Mouse (Mus musculus): ENCODE data around the gene Gm9125.
"Not testable (repeated sequence)": the region's sequence is repeated elsewhere in the genome, so short reads cannot be mapped to it uniquely, and the experiment has no call there.

The Gm9125 gene

GRCm38 (mm10) chr3:94054785-94055184 is at the start of gene Gm9125:
Gene Gm9125 (minus strand): TSS chr3:94054885.
- not testable (repeated sequence) for DNase-seq (ENCODE audit: low spot score in 2 of 2)

- not testable (repeated sequence) for DNase-seq (ENCODE audit: low spot score in 2 of 2)
These were observed 17.9 kb upstream of the Gm9125 start, which contains the start of gene Gm10697 for GRCm38 (mm10) chr3:94072544-94072943. Gene Gm10697 (minus strand): TSS chr3:94072644.

- not testable (repeated sequence) for DNase-seq (ENCODE audit: low spot score in 2 of 2)
These were observed 5.0 kb downstream of the Gm9125 start for GRCm38 (mm10) chr3:94049566-94050121.

GRCm38 (mm10) chr3:94038241-94038640 is 16.4 kb downstream of the Gm9125 start:
- DNase-seq (ENCODE audit: low spot score in 2 of 2): not testable (repeated sequence)

- peak in 1 of 2 experiments; percentile 56 for DNase-seq (ENCODE audit: low spot score in 2 of 2)
These were observed 20.3 kb downstream of the Gm9125 start for GRCm38 (mm10) chr3:94034400-94034799.
